Mouse (Mus musculus): Measurements from ENCODE around the gene Guca1a. TPM values are rescaled to one million over a fixed set of nuclear protein-coding genes. Genes with fewer than 3 reads are reported as not detected.

Gene Guca1a
- polyA plus RNA-seq, 1 experiment from 2014 or later = 3.1 TPM

GRCm38 (mm10) chr17:47407717-47408557 is 7.6 kb upstream of the Guca1a start:
- no peak for ATAC-seq (replicated peaks; ENCODE audit: low FRiP score, low TSS enrichment, low read depth)

GRCm38 (mm10) chr17:47399091-47399490 is 1.3 kb downstream of the Guca1a start:
- Histone ChIP-seq H3K4me3 (ENCODE audit: low read depth, low read length) (no peak overlapping the region), H3K9ac (ENCODE audit: low read length) (no peak overlapping the region), H3K9me3 (ENCODE audit: control insufficient read depth, low read length) (no peaks in the 10 kb centered on the region), H3K4me1 (replicated peaks; ENCODE audit: control insufficient read depth, insufficient read depth, low read length) (no peaks in the 10 kb centered on the region), H3K4me2 (ENCODE audit: low read length) (no peak overlapping the region), H3K27me3 (replicated peaks; ENCODE audit: control insufficient read depth, insufficient read depth, low read length) (peaks cover 10% of the 10 kb centered on the region), H3K36me3 (ENCODE audit: control insufficient read depth, insufficient read depth, low read length) (no peaks in the 10 kb centered on the region), H3K27ac (ENCODE audit: low read depth) (no peak overlapping the region)
- no peak for ATAC-seq (replicated peaks; ENCODE audit: low FRiP score, low TSS enrichment, low read depth)
- DNase-seq (ENCODE audit: low spot score) = no peak
- WGBS = 82% methylated on average over 8 of the region's 8 CpGs

More at GRCm38 (mm10) chr17:47407717-47408557, 7.6 kb upstream of the Guca1a start:
- Histone ChIP-seq H3K4me3 (ENCODE audit: low read depth, low read length) (no peak overlapping the region), H3K27me3 (replicated peaks; ENCODE audit: control insufficient read depth, insufficient read depth, low read length) (peaks cover 17% of the 10 kb centered on the region), H3K9ac (ENCODE audit: low read length) (no peak overlapping the region), H3K4me2 (ENCODE audit: low read length) (no peak overlapping the region), H3K36me3 (ENCODE audit: control insufficient read depth, insufficient read depth, low read length) (no peaks in the 10 kb centered on the region), H3K4me1 (replicated peaks; ENCODE audit: control insufficient read depth, insufficient read depth, low read length) (no peaks in the 10 kb centered on the region), H3K9me3 (ENCODE audit: control insufficient read depth, low read length) (no peaks in the 10 kb centered on the region), H3K27ac (ENCODE audit: low read depth) (no peak overlapping the region)
- 67% methylated on average over 10 of the region's 10 CpGs for WGBS
- DNase-seq (ENCODE audit: low spot score) = no peak

GRCm38 (mm10) chr17:47395376-47395913 is 4.9 kb downstream of the Guca1a start:
- Histone ChIP-seq H3K9ac (ENCODE audit: low read length) (no peak overlapping the region), H3K27me3 (replicated peaks; ENCODE audit: control insufficient read depth, insufficient read depth, low read length) (peaks cover 11% of the 10 kb centered on the region), H3K4me2 (ENCODE audit: low read length) (peak overlapping the region; percentile 45), H3K36me3 (ENCODE audit: control insufficient read depth, insufficient read depth, low read length) (no peaks in the 10 kb centered on the region), H3K4me3 (ENCODE audit: low read depth, low read length) (peak overlapping the region; percentile 26), H3K27ac (ENCODE audit: low read depth) (no peak overlapping the region), H3K4me1 (replicated peaks; ENCODE audit: control insufficient read depth, insufficient read depth, low read length) (no peaks in the 10 kb centered on the region), H3K9me3 (ENCODE audit: control insufficient read depth, low read length) (no peaks in the 10 kb centered on the region)
- 4% methylated on average over 20 of the region's 20 CpGs for WGBS
- peak; percentile 82 for DNase-seq (ENCODE audit: low spot score)
- peak; percentile 76 for ATAC-seq (replicated peaks; ENCODE audit: low FRiP score, low TSS enrichment, low read depth)

- H3K4me1 ChIP-seq (replicated peaks; ENCODE audit: control insufficient read depth, insufficient read depth, low read length) = no peaks in the 10 kb centered on the region
- no peaks in the 10 kb centered on the region for H3K9me3 ChIP-seq (ENCODE audit: control insufficient read depth, low read length)
- peak overlapping the region; percentile 26; the same call in 1 of the 2 replicates for H3K4me3 ChIP-seq (ENCODE audit: low read depth, low read length)
- H3K9ac ChIP-seq (ENCODE audit: low read length) = no peak overlapping the region
- DNase-seq (ENCODE audit: low spot score) (no peak), ATAC-seq (replicated peaks; ENCODE audit: low FRiP score, low TSS enrichment, low read depth) (0 out of 2 replicates have a peak, but pooled peaks have one; percentile 24)
- H3K27me3 ChIP-seq (replicated peaks; ENCODE audit: control insufficient read depth, insufficient read depth, low read length) = peaks cover 11% of the 10 kb centered on the region
- no peaks in the 10 kb centered on the region for H3K36me3 ChIP-seq (ENCODE audit: control insufficient read depth, insufficient read depth, low read length)
- WGBS = 25% methylated on average over 23 of the region's 24 CpGs
- H3K4me2 ChIP-seq (ENCODE audit: low read length) = peak overlapping the region; percentile 45
- H3K27ac ChIP-seq (ENCODE audit: low read depth) = no peak overlapping the region
These were observed 6.0 kb downstream of the Guca1a start for GRCm38 (mm10) chr17:47394223-47394869.

GRCm38 (mm10) chr17:47386649-47387048 is 13.7 kb downstream of the Guca1a start:
- H3K36me3 ChIP-seq (ENCODE audit: control insufficient read depth, insufficient read depth, low read length) = peaks cover 4% of the 10 kb centered on the region; the same call in 1 of the 2 replicates
- WGBS = 64% methylated on average over 4 of the region's 4 CpGs
- peak; percentile 74 for DNase-seq (ENCODE audit: low spot score)
- no peaks in the 10 kb centered on the region for H3K27me3 ChIP-seq (replicated peaks; ENCODE audit: control insufficient read depth, insufficient read depth, low read length)
- no peak overlapping the region for H3K4me2 ChIP-seq (ENCODE audit: low read length)
- no peak overlapping the region for H3K27ac ChIP-seq (ENCODE audit: low read depth)
- H3K4me1 ChIP-seq (replicated peaks; ENCODE audit: control insufficient read depth, insufficient read depth, low read length) = no peaks in the 10 kb centered on the region
- no peak overlapping the region for H3K9ac ChIP-seq (ENCODE audit: low read length)
- no peak overlapping the region for H3K4me3 ChIP-seq (ENCODE audit: low read depth, low read length)
- 0 out of 2 replicates have a peak, but pooled peaks cover 4% of the 10 kb centered on the region for H3K9me3 ChIP-seq (ENCODE audit: control insufficient read depth, low read length)
- no peak for ATAC-seq (replicated peaks; ENCODE audit: low FRiP score, low TSS enrichment, low read depth)

GRCm38 (mm10) chr17:47385145-47385544 is 15.2 kb downstream of the Guca1a start, which contains the start of gene Guca1b:
Gene Guca1b (plus strand): TSS chr17:47385393.
- no peak within 1 kb of the TSS for H3K4me3 ChIP-seq (ENCODE audit: low read depth, low read length)
- H3K9me3 ChIP-seq (ENCODE audit: control insufficient read depth, low read length) = 0 out of 2 replicates have a peak, but pooled peaks cover 4% of the 10 kb centered on the region
- 32% methylated on average over 10 of the region's 10 CpGs for WGBS
- no peaks in the 10 kb centered on the region for H3K27me3 ChIP-seq (replicated peaks; ENCODE audit: control insufficient read depth, insufficient read depth, low read length)
- H3K4me1 ChIP-seq (replicated peaks; ENCODE audit: control insufficient read depth, insufficient read depth, low read length) = no peaks in the 10 kb centered on the region
- H3K4me2 ChIP-seq (ENCODE audit: low read length) = no peak within 1 kb of the TSS
- H3K36me3 ChIP-seq (ENCODE audit: control insufficient read depth, insufficient read depth, low read length) = peaks cover 19% of the 10 kb centered on the region
- no peak within 1 kb of the TSS for H3K27ac ChIP-seq (ENCODE audit: low read depth)
- DNase-seq (ENCODE audit: low spot score) = no peak
- H3K9ac ChIP-seq (ENCODE audit: low read length) = no peak within 1 kb of the TSS
- ATAC-seq (replicated peaks; ENCODE audit: low FRiP score, low TSS enrichment, low read depth) = no peak

GRCm38 (mm10) chr17:47384064-47384463 is 16.3 kb downstream of the Guca1a start:
- ATAC-seq (replicated peaks; ENCODE audit: low FRiP score, low TSS enrichment, low read depth) (no peak), DNase-seq (ENCODE audit: low spot score) (no peak)
- H3K4me2 ChIP-seq (ENCODE audit: low read length) = no peak overlapping the region
- H3K9ac ChIP-seq (ENCODE audit: low read length) = no peak overlapping the region
- peaks cover 30% of the 10 kb centered on the region for H3K36me3 ChIP-seq (ENCODE audit: control insufficient read depth, insufficient read depth, low read length)
- H3K27ac ChIP-seq (ENCODE audit: low read depth) = no peak overlapping the region
- 0 out of 2 replicates have a peak, but pooled peaks cover 4% of the 10 kb centered on the region for H3K9me3 ChIP-seq (ENCODE audit: control insufficient read depth, low read length)
- no peaks in the 10 kb centered on the region for H3K4me1 ChIP-seq (replicated peaks; ENCODE audit: control insufficient read depth, insufficient read depth, low read length)
- 86% methylated on average over 3 of the region's 3 CpGs for WGBS
- no peaks in the 10 kb centered on the region for H3K27me3 ChIP-seq (replicated peaks; ENCODE audit: control insufficient read depth, insufficient read depth, low read length)
- no peak overlapping the region for H3K4me3 ChIP-seq (ENCODE audit: low read depth, low read length)

GRCm38 (mm10) chr17:47383266-47383665 is 17.1 kb downstream of the Guca1a start:
- Histone ChIP-seq H3K4me2 (ENCODE audit: low read length) (no peak overlapping the region), H3K9ac (ENCODE audit: low read length) (no peak overlapping the region), H3K4me3 (ENCODE audit: low read depth, low read length) (no peak overlapping the region), H3K27ac (ENCODE audit: low read depth) (no peak overlapping the region), H3K9me3 (ENCODE audit: control insufficient read depth, low read length) (0 out of 2 replicates have a peak, but pooled peaks cover 4% of the 10 kb centered on the region), H3K27me3 (replicated peaks; ENCODE audit: control insufficient read depth, insufficient read depth, low read length) (no peaks in the 10 kb centered on the region), H3K36me3 (ENCODE audit: control insufficient read depth, insufficient read depth, low read length) (peaks cover 36% of the 10 kb centered on the region), H3K4me1 (replicated peaks; ENCODE audit: control insufficient read depth, insufficient read depth, low read length) (no peaks in the 10 kb centered on the region)
- WGBS = 82% methylated on average over 4 of the region's 4 CpGs
- DNase-seq (ENCODE audit: low spot score) (no peak), ATAC-seq (replicated peaks; ENCODE audit: low FRiP score, low TSS enrichment, low read depth) (no peak)
